In the genomic region with DNA sequence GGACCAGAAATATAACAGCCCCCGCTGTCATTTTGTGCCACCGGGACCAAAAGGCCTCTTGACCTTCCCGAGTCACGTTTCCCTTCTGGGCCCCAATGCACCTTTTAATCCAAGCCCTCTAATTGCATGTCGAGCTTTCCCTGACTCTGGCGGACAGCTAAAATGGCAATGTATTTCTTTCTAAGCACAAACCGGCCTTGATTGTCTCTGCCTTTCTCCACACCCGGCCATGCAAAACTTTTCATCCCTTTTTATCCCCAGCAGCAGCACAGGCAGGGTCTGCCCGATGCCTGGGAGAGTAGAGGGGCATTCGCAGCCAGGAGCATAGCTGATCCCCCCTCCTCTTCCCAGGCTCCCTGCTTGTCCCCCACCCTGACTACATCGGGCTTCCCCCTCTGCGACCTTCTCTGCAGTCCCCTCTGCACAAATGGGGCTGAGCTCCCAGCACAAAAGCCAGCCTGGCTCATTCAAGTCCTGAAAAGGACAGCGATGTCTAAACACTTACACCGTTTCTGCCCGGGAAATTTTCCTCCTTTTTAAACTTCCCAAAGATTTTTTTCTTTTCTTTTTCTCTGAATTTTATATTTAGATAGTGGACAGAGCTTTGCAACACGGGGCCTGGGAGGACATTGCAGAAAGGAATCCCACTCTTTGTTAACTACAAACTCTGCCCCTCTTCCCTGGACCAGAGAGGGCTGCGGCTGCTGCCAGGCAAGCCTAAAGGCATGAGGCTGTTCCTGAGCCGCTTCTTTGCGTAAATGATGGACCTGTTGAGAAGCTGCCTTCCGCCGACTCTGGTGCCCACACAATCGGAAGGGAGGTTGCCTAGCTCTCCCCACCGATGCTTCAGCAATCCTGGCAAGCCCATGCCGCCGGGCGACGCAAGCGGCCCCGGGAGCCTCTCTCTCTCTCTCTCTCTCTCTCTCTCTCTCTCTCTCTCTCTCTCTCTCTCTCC, we compare ENCODE assay signal across 8 mouse cellular contexts. TPM values are rescaled to one million over a fixed set of nuclear protein-coding genes. Genes with fewer than 3 reads are reported as not detected.
DNase-seq lines count a peak whose midpoint lies in the region; ATAC-seq and TF ChIP-seq lines count a peak whose summit lies in the region.

No protein-coding gene starts in this region.

- no peaks in the 10 kb centered on the region for H3K36me3 ChIP-seq in heart, embryonic 12.5 days
- H3K36me3 ChIP-seq in hindbrain, embryonic 10.5 days: no peaks in the 10 kb centered on the region
- no peaks in the 10 kb centered on the region for H3K36me3 ChIP-seq in midbrain, postnatal 0 days (ENCODE audit: insufficient read depth, low read length)

- H3K9ac ChIP-seq in heart, embryonic 12.5 days: no peak overlapping the region
- 0 out of 2 replicates have a peak overlapping the region, but pooled peaks have one; percentile 24 for H3K9ac ChIP-seq in midbrain, postnatal 0 days (replicated peaks; ENCODE audit: low read length, poor library complexity, severe bottlenecking)

- DNase-seq in heart, postnatal 10 days: no peak
- DNase-seq in R1 (ENCODE audit: low read depth, low spot score): peak; percentile 61
- DNase-seq in hindbrain, embryonic 10.5 days (ENCODE audit: low spot score): peak; percentile 49
- peak; percentile 59 for DNase-seq in midbrain, postnatal 0 days (ENCODE audit: low spot score)
- DNase-seq in thymus, adult 18-20 months: no peak
- DNase-seq in thymus, postnatal 0 days (ENCODE audit: low spot score): no peak
- DNase-seq in ovary, postnatal 10 days (ENCODE audit: low spot score): no peak

- ATAC-seq in heart, embryonic 12.5 days (ENCODE audit: insufficient number of reproducible peaks, low FRiP score): no peak
- no peak for ATAC-seq in midbrain, postnatal 0 days (ENCODE audit: low FRiP score)

- H3K4me1 ChIP-seq in heart, embryonic 12.5 days (replicated peaks): peaks cover 26% of the 10 kb centered on the region
- peaks cover 64% of the 10 kb centered on the region for H3K4me1 ChIP-seq in hindbrain, embryonic 10.5 days (replicated peaks)
- H3K4me1 ChIP-seq in midbrain, postnatal 0 days (ENCODE audit: insufficient read depth, low read length): no peaks in the 10 kb centered on the region

- H3K4me3 ChIP-seq in heart, embryonic 12.5 days: peak overlapping the region; percentile 72
- peak overlapping the region; percentile 66 for H3K4me3 ChIP-seq in hindbrain, embryonic 10.5 days
- peak overlapping the region; percentile 64 for H3K4me3 ChIP-seq in midbrain, postnatal 0 days (ENCODE audit: low read depth, low read length)

- intact Hi-C loops in heart, postnatal 10 days (cut with DNase I): loop anchor here (10.0 kb wide), 1 partner anchor 175 kb away; no protein-coding TSS in a partner anchor

- WGBS in heart, embryonic 12.5 days: 5% methylated on average over 29 of the region's 29 CpGs
- WGBS in hindbrain, embryonic 10.5 days: 3% methylated on average over 29 of the region's 29 CpGs
- 2% methylated on average over 29 of the region's 29 CpGs for WGBS in midbrain, postnatal 0 days

- H3K4me2 ChIP-seq in heart, embryonic 12.5 days: peak overlapping the region; percentile 99
- peak overlapping the region; percentile 100 for H3K4me2 ChIP-seq in midbrain, postnatal 0 days (ENCODE audit: low read depth, low read length, poor library complexity, severe bottlenecking)

- TF ChIP-seq CTCF in midbrain, postnatal 0 days (IDR thresholded peaks at IDR 0.05): no peak

- H3K27ac ChIP-seq in heart, embryonic 12.5 days (ENCODE audit: poor library complexity, severe bottlenecking): no peak overlapping the region
- H3K27ac ChIP-seq in hindbrain, embryonic 10.5 days: peak overlapping the region; percentile 46; the same call in 1 of the 2 replicates
- H3K27ac ChIP-seq in midbrain, postnatal 0 days (ENCODE audit: low read depth, low read length): peak overlapping the region; percentile 26

- H3K27me3 ChIP-seq in heart, embryonic 12.5 days (replicated peaks): peaks cover 92% of the 10 kb centered on the region
- H3K27me3 ChIP-seq in hindbrain, embryonic 10.5 days (ENCODE audit: insufficient read depth, poor library complexity, severe bottlenecking): peaks cover 96% of the 10 kb centered on the region
- H3K27me3 ChIP-seq in midbrain, postnatal 0 days (ENCODE audit: insufficient read depth, low read length): peaks cover 42% of the 10 kb centered on the region

- H3K9me3 ChIP-seq in heart, embryonic 12.5 days (replicated peaks): no peaks in the 10 kb centered on the region
- H3K9me3 ChIP-seq in hindbrain, embryonic 10.5 days: no peaks in the 10 kb centered on the region
- no peaks in the 10 kb centered on the region for H3K9me3 ChIP-seq in midbrain, postnatal 0 days (ENCODE audit: low read length)

RNA-seq across cellular contexts. Expression of a gene that starts 2.6 kb away (rescaled TPM):
- 0.26 and 0.49 TPM in 2 replicates for polyA plus RNA-seq in heart, embryonic 12.5 days (2016; fragmentation: Nextera tagmentation; extraction: Ambion mirVana)
- total RNA-seq in heart, postnatal 10 days (2021): 1 to 10 TPM; 1.1 to 1.2 TPM
- 0.14 and 0.31 TPM in 2 replicates for polyA plus RNA-seq in hindbrain, embryonic 10.5 days (2016; fragmentation: Nextera tagmentation; extraction: Ambion mirVana)
- total RNA-seq in midbrain, postnatal 0 days (2014; rRNA removed): 4.1 and 5.1 TPM in 2 replicates
- polyA plus RNA-seq in midbrain, postnatal 0 days (2015; fragmentation: Nextera tagmentation; extraction: Ambion mirVana): 2.2 and 2.6 TPM in 2 replicates
- polyA plus RNA-seq in thymus, postnatal 0 days (2015; fragmentation: Nextera tagmentation; extraction: Ambion mirVana): 0.56 and 0.93 TPM in 2 replicates

Comparison
In these comparisons a context has a peak if more than half of its experiments do, and no peak if none do; other contexts are left out.
1. DNase-seq: peak in R1 (single experiment), hindbrain, embryonic 10.5 days (single experiment) and midbrain, postnatal 0 days (single experiment); none in heart, postnatal 10 days (0 of 2), thymus, adult 18-20 months (0 of 2), thymus, postnatal 0 days (single experiment) and ovary, postnatal 10 days (single experiment).
2. Peak in every context shown above with its lines, with median percentiles within 50 percentile points of each other: H3K4me3 ChIP-seq.